Mouse (Mus musculus) layer of hippocampus, postnatal 36 days (tissue): ENCODE data around the gene Wdr66. TPM values are rescaled to one million over a fixed set of nuclear protein-coding genes. Genes with fewer than 3 reads are reported as not detected.

ENCODE experiments used
- DNase-seq, 2 experiments: peaks; one replicate each; pipeline ENCODE4 v3.0.0; 2022
- total RNA-seq, 2 experiments: library from RNA; stranded (reverse); gene quantifications; 2 replicates each; pipeline ENCODE4 v1.2.3; 2021

Gene Wdr66
- total RNA-seq, 2 experiments from 2014 or later: 3.6 to 5.5 TPM

DNA sequence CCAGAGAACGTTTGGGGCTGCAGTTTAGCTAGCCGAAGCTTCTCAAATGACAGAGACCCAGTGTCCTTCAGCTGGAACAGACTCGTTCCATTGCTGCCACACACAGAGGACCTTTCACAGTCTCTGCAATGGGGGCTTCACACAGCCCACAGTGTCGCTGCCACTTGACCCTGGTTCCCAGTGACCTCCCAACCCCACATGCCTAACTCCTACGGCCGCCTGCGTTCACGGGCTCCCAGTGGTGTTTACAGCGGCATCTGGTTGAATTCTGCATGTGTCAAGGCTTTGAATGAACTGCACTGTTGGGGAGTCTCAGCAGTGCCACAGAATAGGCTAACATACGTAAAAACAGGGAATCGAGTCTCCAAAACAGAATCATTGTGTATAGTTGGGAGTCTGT, 19.0 kb downstream of the Wdr66 start:
- DNase-seq: no peak

DNA sequence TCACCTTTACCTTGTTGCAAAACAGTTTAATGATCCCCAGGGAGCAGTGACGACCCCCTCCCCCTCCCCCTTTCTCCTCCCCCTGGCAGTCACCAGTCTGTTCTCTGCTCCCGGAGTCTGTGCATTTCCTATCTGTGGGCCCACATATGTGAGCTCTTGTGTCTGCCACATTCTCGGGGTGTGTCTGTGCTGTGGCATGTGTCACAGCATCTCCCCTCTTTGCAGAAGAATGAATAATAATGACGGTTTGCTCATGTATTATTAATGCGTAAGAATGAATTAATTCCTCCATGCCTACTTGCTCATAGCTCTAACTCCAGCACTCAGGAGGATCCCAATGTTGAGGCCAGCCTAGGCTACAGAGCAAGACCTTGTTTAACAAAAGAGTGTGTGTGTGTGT, 21.0 kb downstream of the Wdr66 start:
- DNase-seq: no peak

DNA sequence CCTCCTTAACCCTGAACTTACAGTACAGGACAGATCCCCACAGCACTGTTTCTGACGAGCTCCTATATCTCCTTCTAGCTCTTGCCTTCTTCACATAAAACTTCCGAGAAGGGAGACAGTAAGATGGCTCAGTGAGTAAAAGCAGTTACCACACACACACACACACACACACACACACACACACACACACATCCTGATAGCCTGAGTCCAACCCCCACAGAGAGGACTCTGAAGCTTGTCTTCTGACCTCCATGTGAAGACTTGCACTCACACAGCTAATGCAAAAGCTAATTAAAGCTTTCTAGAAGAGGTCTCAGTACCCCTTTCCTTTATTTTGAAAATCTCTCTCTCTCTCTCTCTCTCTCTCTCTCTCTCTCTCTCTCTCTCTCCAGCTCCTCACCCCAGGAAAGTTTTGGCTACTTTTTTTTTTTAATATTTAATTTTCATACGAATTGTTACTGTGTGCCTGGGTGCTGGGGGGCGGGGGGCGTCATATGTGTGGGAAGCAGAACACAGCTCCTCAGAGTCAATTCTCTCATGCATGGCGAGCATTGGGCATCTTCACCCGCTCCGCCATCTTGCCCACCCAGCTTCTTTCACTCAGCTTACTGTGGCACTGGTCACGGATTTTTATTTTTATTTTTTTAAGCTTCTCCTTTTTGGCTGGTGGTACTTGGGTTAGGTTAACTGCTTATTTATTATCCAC, 24.9 kb downstream of the Wdr66 start:
- no peak for DNase-seq

DNA sequence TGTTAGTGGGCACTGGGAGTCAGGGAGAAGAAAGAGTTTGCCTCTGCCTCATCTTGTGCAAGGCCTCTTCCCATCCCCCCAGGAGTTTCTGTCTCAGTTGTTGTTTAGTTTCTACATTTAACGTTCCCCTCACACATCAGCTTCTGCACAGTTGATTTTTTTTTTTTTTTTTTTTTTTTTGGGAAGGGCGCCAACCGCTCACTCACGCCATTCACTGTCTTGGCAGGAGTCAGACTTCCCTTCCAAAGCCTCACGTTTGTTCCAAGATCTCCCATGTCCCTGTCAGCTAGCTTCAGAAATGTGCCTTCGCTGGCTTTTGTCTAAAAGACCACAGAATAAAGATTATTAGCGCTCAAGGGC, 25.4 kb downstream of the Wdr66 start:
- no peak for DNase-seq

DNA sequence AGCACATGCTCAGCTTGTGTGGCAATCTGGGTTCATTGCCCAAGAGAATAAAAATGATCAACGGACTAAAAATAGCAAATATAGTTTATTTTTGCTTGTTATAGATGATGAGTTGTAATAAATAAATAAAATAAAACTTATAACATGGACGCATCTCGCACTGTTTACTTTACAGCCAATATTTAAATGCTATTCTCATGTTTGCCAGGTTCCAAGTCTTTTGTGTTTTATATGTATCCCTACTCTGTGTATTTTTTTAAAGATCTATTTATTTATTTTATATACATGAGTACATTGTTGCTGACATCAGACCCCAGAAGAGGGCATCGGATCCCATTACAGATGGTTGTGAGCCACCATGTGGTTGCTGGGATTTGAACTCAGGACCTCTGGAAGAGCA, 25.8 kb downstream of the Wdr66 start:
- DNase-seq: no peak

DNA sequence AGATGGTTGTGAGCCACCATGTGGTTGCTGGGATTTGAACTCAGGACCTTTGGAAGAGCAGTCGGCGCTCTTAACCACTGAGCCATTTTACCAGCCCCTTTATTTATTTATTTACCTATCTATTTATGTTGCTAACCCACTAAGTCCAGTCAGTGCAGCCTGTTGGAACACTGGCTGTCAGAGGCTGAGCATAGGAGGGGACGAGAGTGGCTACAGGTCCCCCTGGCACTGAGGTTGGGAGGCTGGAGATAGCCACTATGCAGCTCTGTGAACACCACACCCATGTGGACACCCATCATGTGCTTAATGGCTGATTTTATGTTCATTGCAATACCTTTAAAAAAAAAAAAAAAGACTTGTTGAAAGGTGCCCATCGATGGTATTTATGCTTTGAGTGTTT, 27.3 kb downstream of the Wdr66 start:
- no peak for DNase-seq

DNA sequence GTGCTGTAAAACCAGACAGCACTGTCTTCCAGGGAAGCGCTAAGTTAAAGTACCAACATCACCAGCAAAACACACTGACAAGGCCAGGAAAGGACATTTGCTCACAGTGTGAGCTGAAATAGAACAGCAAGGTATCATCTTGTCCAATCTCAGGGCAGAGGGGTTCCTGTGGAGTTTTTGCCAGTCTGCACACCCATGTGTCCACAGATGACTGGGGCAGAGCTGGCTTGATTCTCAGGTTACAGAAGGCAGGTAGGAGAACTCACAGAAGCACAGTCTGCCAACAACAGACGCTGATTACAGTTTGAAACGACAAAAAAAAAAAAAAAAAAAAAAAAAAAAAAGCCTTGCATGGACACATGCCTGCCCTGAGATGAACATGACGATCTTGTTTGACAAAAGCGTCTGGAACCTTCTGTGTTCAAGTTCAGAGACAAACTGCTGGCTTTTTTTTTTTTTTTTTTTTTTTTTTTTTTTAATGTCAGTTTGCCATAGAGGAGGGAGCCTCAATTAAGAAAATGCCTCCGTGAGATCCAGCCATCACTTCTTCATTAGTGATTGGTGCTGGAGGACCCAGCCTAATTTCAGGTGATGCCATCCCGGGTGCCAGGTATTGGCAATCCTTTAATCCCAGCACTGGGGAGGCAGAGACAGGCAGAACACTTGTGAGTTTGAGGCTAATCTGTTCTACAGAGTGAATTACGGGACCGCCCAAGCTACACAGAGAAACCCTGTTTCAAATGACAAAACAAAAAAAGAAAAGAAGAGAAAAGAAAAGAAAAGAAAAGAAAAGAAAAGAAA, 29.6 kb downstream of the Wdr66 start:
- DNase-seq: no peak

DNA sequence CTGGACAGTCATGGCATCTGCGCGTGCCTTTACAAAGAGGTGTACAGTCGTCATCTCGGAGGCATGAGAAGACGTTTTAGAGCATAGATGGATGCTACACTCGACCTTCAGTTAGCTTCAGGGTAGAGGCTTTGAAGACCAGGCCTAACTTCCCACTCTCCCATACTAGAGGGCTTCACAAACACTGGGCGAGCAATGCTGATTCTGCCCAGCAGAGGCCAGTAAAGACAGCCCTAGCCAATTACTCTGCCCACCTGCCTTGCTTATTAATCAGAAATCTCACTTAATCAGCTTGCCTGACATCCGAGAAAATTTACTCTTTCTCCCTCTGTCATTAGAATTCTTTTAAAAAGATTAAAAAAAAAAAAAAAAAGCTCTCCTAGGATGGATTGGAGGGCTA, 33.3 kb downstream of the Wdr66 start:
- peak; percentile 39 to 50 for DNase-seq

DNA sequence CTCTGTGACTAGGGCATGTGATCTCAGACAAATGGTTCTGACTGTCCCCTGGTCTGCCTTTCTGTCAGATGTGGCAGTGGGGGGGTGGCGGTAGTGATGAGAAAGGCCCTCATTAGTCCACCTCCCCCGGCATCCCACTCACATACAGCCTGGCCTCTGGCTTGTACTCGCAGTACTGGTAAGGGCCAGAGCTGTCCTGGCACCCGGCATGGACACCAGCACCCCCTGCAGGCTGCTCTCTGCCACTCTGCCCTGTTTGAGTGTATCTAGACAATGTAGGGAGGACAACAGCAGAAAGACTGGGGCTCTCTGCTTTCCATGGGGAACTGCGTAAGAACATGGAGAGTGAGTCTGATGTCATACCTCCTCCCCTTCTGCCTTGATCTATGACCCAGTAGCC, 36.2 kb downstream of the Wdr66 start:
- DNase-seq: no peak

DNA sequence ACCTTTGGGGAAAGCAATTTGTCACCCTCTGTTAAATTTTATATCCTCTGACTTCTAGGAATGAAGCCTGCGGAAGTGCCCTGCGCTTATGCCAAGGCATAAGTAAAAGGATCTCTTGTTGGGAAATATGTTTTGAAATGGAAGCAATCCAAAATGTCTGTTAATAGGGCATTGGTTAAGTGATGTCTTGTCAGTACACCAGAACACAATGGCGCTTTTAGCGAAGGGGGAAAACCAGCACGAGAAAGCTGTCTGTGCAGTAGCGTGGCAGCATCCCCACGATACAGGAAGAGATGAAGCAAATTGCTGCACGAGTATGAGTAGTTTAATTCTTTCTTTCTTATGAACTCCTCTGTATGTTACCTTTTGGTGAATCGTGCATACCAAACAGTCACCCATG, 42.8 kb downstream of the Wdr66 start:
- no peak for DNase-seq

DNA sequence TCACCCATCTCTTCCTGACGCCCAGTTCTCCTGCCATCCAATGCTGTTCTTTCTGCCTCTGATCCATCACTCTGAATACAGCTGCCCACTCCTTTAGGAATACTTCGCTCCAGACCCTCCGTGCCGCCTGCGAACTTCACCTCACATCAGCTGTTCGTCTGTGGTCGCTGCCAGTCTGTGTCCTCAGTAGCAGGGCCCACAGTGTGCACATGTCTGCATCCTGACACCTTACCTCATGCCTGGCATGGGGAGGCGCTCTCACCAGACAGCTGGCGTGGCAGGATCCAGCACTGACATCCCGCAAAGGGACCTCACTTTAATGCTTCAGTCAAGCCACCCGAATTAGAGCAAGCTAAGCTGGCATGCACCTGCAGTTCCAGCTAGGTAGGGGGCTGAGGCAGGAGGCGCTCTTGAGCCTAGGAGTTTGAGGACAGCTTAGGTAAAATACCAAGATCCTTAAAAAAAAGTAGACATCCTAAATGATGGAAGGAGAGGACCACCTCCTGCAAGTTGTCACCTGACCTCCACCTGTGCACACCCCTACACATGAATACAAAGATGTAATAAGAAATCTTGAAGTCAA, 44.4 kb downstream of the Wdr66 start:
- no peak for DNase-seq

DNA sequence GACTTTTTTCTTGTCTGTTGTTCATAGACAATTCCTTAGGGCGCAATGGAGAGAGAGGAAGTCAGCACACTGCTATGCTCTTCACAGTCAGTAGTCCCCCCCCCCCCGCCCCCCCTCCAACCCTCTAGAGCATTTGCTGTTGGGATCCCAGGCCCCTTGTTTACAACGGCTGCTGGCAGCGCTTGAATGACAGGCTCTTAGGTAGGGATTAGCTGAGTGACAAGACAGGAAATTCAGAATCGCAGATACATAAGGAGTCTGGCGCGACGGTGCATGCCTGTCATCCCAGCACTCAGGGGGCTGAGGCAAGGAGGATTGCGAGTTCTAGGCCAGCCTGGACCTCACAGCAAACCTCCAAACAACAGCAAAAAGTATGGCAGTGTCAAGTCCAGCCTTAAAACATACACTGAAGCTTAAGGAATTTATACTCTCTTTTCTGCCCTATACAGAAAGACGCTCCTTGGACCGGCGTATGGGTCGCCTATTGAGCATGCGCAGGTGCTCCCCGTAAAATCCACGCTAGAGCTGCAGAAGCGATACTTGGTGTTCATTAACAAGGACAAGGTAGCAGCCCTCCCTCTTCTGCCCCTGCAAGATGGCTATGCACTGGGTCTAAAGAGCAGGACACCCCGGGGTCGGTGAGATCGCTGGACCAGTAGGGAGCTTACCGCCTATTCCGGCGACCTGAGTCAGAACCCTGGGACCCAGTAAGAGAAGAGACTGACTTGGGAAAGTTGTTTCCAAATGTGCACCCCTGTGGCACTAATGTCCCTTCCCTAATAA, 45.3 kb downstream of the Wdr66 start:
- DNase-seq: no peak

DNA sequence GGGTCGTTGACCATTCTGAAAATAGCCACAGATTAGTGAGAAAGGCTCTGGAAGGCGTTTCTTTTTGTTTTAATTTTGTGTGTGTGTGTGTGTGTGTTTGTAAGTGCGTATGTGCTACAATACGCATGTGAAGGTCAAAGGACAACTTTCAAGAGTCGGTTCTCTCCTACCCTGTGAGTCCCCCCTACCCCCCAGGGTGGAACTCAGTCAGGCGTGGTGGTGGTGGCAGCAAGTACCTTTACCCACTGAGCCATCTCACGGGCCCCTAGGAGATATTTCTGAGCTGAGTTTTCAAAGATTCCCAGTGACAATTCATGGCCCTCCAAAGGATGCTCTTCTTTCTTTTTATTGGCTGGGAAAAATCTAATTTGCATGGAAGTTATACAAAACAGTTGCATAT, 45.9 kb downstream of the Wdr66 start:
- no peak for DNase-seq

DNA sequence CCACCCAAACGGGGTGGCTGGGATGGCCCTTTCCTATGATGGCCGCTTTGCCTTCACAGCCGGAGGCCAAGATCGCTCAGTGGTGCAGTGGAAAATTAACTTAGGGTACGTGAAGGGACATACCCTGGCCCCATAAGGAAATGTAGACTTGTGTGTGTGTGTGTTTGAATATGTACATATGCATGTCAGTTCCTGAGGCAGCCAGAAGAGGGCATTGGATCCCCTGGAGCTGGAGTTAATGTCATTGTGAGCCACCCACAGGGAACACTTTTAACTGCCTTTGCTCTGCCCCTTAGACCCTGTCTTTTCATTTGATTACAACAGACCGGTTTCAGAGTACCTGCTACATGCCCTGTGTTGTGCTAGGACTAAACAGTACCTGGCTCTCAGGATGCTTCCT, 46.6 kb downstream of the Wdr66 start:
- DNase-seq: no peak

DNA sequence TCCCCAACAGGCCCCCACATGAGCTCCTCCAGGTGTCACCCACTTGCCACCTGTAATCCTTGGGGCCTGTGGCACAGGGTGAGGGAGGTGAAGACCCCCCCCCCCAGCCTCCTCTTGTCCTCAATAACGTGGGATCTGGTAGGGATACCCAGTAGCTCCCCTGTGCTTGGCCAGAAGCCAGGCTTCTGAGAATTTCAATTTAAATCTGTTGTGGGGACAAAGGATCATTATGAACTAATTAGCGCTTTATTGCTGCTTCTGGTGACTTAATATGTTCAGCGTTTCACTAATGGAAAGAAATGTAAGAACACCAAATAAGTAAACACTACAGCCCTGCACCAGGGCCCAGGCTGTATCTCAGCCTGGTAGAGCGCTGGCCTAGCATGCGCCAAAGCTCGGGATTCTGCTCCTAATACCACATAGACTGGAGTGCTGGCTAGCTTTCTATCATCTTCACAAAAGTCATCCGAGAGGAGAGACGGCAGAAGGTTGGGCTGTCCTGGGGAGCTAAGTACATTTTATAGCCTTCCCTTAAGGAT, 48.7 kb downstream of the Wdr66 start:
- DNase-seq: no peak

DNA sequence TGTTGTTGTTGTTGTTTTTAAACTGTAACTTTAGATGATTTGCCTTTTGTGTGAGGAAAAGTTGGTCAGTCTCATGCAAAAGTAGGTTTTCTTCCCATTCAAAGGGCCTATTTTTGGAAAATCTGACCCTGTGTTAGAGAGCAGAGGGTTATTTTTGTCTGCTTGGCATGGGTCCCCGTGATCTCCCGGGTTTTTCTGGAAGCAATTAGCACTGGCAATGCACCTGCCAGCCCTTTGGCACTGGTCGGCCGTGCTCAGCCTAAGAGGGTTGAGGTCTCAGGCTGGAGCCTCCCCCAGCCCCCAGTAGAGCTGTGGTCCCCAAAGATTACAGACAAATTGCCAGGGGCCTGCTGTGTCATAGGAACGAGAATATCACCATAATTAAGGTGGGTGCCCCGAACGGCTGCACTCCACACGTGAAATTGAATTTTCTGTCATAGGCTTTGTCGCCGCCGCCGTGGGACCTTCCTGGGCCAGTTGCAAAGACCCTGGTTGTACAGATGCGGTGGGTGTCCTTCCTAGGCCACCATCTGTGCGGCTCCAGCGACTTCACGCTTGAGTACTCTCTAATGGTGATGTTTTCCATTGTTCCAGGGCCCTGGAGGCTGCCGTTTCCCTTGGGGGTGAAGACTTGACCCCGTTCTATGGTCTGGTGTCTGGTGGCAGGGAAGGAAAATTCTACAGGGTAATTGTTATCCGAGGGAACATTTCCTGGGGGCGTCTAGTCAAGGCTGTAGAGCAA, 50.0 kb downstream of the Wdr66 start:
- no peak for DNase-seq

DNA sequence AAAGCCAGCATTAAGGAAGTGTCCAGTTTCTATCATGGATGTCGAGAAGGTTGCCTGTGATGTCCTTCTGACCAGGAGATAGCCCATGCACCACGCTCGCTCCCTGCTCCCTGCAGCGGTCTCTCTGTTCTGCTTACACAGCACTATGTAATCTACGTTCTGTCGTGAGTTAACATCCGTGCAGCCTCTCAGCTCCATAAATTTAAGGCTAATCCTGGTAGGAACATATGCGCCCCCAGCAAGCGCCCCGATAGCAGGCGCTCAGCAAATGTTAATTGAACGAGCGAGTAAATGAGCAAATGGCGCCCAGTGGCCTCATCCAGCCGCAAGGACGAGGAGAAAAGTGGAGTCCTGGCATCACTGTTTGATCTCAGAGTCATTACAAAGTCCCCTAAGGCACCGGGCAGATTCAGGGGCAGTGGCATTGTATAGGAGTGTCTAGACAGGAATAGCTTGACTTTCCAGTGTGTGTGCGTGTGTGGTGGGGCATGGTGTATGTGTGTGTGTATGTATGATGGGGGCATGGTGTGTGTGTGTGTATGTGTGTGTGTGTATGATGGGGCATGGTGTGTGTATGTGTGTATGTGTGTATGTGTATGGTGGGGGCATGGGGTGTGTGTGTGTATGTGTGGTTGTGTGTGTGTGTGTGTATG, 55.9 kb downstream of the Wdr66 start:
- no peak for DNase-seq

DNA sequence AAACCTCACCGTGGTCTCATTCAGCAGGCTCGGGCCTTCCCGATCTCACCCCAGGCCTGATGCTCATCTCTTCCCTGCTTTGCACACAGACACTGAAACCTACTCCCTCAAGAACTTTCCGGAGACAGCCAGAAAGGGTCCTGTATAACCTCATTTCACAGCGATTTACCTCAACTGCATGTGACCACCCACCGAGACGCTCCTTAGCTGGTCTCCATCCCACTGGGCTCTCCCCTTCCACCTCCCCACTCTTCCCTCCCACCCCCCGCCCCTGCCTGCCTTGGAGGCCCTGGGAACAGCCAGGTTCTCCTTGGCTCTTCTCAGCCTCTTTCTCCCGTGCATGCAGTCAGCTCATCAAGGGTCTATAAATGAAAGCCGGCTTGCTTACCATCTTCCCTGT, 57.9 kb downstream of the Wdr66 start:
- DNase-seq: no peak

DNA sequence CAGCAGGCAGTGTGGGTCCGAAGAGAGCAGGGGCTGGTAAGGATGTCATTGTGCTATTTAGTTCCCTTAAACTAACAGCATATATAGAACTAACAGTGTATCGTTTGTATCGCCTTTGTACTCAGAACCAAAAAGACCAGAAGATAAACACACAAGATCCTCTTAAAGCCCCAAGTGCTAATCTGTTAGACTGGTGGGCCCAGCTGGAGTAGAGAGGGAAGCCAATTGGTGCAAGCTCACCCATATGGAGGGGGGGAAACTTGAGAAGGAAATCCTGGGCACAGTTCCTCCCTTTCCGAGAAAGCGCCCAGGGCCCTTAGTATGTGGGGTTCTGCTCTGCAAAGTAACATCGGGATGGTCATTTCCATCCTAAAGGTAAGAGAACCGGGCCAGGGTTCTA, 58.3 kb downstream of the Wdr66 start:
- DNase-seq: no peak

DNA sequence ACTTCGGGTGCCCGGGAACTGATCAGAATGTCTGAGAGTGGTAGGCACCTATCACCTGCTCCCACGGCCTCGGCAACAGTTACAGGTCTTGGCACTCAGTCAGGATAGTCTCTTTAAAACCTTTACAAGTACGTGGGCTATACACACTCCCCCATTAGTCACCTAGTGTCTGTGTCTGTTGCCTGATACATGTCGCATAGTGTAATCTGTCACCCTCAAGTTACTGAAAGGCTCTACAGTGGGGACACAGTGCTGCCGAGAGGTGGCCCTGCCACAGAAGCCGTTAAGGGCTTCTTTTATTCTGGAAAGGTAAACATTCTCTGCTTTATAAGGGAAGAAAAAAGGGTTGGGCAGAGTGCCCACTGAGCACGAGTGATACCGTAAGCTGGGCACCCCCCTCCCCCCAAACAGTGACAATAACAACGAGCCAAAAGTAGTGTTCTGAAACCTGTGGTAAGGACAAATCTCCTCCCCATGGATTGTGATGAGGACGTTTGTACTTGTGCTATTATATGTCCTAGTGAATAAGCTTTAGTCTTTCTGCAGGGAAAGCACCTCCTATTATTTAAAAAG, 61.2 kb downstream of the Wdr66 start:
- no peak for DNase-seq

DNA sequence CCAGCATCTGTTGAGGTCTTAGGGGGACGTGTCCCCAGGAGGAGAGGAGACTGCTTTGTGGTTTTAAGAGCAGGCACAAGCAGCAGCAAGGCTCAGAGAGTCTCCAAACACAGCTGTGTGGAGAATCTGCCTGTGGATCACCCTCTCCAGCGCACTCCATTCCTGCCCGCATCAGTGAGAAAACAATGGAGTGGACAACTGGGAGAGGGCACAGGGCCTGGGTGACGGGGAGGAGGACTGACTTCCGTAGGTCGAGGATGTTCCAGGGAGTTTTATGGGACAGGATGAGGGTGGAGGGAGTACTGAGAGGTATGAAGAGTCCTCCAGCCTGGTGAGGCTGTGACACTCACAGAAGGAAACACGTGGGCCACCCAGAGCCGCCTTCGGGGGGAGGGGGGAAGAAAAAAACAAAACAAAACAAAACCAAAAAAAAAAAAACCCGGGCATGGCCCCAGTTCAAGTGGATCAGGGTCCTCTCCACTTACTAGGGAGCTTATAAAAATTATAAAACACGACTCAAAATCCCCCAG, 62.0 kb downstream of the Wdr66 start:
- no peak for DNase-seq
